Mouse (Mus musculus): ENCODE results near the gene Zfp69.
A peak's percentile ranks its signal among the peaks of the same experiment; 100 is the strongest.

Zfp69 gene

DNA sequence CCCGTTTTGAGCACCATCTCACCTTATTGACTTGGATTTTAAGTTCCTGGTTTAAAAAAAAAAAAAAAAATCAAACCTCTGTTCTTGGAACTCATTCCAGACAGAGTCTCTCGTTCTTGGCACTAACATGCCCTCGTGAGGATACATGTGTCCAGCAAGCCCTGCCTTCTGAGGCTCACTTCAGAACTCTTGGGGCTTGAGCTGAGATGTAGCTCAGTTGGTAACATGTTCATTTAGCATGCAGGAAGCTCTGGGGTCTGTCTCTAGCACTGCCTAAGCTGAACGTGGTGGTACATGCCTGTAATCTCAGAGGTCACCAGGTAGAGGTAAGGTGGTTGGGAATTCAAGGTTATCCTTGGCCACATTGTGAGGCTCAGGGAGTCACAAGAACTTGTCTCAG is 65.4 kb downstream of the Zfp69 start:
- no peak for DNase-seq (ENCODE audit: low spot score in 2 of 2)

DNA sequence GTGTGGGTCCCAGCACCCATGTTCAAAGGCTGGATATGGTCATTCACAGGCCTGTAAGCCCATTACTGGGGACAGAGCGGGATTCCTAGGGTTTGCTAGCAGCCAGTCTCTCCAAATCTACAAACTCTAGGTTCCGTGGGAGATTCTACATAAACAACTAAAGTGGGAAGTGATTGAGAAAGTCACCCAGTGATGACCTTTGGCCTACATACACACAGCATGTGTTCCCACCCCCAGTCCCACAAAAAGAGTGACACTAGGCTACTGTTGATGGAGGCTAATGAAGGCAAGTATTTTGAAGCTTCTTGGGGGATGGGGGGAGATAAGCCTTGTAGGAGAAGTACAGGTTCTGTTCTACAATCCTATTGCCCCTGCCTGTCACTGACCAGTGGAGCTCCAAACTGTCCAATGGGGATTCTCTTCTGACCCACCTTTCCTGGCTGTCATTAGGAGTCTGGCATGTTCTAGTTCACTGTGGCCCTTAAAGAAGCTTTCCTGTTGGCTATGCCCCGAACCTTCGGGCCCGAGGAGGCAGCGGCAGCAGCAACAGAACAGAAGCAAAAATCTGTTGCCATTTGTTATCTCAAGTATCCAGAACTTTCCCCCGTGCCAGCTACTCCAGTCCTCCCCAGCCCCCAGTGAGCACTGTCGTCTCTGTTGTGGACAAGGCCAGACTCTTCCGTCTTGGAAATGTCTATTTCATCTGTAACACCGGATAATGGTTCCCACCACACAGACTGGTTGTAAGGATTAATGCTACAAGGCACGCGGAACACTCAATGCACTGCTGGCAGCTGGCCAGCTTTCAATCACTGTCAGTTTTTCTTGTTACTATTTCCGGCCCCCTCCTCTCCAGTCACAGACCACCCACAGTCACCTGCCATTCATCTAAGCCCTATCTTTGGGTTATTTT is 66.0 kb downstream of the Zfp69 start:
- no peak for DNase-seq (ENCODE audit: low spot score in 2 of 2)

DNA sequence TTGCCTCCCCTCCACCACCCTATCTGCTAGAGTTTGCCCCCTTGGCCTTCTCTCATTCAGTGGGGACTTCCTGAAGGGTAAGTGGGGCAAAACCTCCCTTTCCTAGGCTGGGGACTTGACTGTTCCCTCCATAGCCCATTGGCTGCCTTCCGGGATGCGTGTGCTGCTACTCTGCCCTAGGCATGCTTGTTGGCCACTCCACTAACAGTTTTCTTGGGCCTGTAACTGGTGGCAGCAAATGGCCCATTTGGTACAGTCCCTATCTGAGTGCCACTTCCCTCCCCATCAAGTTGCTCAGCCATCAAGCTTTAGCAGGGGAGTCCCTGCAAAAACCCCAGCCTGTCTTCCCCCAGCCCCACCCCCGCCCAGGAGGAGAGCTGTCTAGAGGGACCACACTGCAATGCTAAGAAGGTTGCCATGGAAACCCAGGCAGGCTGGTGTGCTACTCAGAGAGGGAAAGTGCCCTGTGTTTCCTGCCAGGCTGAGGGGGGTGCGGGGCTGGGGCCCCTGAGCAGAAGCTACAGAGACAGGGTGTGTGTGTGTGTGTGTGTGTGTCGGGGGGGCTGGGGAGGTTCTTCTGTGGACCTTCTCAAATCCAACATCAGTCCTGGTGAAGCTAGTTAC is 69.4 kb downstream of the Zfp69 start:
- DNase-seq (ENCODE audit: low spot score in 2 of 2): peak; percentile 83 to 90

DNA sequence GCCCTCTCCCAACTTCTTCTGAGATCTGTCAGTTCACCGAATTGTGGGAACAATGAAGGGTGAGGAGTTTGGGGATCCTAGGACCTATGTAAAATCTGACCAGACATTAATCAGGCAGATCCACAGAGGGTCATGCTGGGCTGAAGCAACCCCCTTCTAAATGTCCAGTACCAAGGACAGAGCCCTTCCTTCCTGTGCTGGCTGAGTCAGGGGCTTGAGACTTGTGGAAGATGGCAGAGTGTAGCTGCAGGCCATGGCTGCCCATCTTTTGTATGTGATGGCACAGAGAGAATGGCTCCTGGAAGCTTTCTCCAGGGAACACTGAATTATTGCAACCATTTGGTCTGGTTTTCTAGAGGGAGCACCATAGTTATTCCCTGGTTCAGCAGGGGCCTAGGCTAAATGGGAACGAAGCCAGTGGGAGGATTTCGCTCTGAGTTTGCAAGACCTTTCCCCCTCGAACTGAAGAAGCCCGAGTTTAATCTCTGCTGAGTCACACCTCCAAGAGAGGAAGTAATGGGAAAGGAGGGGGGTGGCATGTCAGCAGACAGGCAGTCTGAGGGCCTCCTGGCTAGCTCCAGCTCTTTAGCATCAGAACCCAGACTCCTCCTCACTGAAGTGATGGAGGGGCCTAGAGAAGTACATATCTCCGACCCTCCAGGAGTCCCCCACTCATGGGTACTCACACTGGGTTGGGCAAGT is 70.6 kb downstream of the Zfp69 start:
- DNase-seq (ENCODE audit: low spot score in 2 of 2): no peak
